Mouse (Mus musculus) bone marrow macrophage, adult 2 months (primary cell): ENCODE results near the gene Trappc10. TPM values are rescaled to one million over a fixed set of nuclear protein-coding genes. Genes with fewer than 3 reads are reported as not detected.

Experiments used
- H3K27ac ChIP-seq: 2 replicates; pipeline ENCODE4 v1.5.1; 2012; ENCODE audit warnings: low read depth, low read length; ENCODE audit not compliant: insufficient read depth
- H3K4me1 ChIP-seq: 2 replicates; pipeline ENCODE4 v1.6.1; 2012; ENCODE audit warnings: low read length; ENCODE audit not compliant: control insufficient read depth, insufficient read depth
- H3K4me3 ChIP-seq: 2 replicates; pipeline ENCODE4 v1.5.1; 2012; ENCODE audit warnings: mild to moderate bottlenecking, low read length, moderate library complexity; ENCODE audit not compliant: insufficient read depth
- CTCF ChIP-seq: IDR thresholded peaks from 2 replicates; pipeline ENCODE4 v1.5.1; 2012; ENCODE audit warnings: low read depth, mild to moderate bottlenecking, low read length, moderate library complexity
- POLR2A ChIP-seq: IDR thresholded peaks from 2 replicates; pipeline ENCODE4 v1.6.1; 2012; ENCODE audit warnings: mild to moderate bottlenecking, low read depth, low read length, borderline replicate concordance
- polyA plus RNA-seq: library from polyadenylated mRNA; stranded (reverse); fragments of >200 nt; gene quantifications from 2 replicates; pipeline ENCODE4 v1.2.4, GENCODE M21; 2012; ENCODE audit not compliant: missing spikeins, insufficient read depth, insufficient read length

Gene Trappc10
- polyA plus RNA-seq, 1 experiment: 29.6 TPM

GRCm38 (mm10) chr10:78259702-78260101 is 15.3 kb upstream of the Trappc10 start:
- TF ChIP-seq CTCF: no peak
- TF ChIP-seq POLR2A: no peak
- peaks cover 21% of the 10 kb centered on the region for H3K4me1 ChIP-seq
- H3K4me3 ChIP-seq: no peak overlapping the region
- no peak overlapping the region for H3K27ac ChIP-seq

- H3K27ac ChIP-seq: no peak overlapping the region
- H3K4me3 ChIP-seq: no peak overlapping the region
- TF ChIP-seq CTCF (no peak), POLR2A (no peak)
- peaks cover 18% of the 10 kb centered on the region for H3K4me1 ChIP-seq
Measured at GRCm38 (mm10) chr10:78259230-78259629, 14.8 kb upstream of the Trappc10 start.

- TF ChIP-seq POLR2A (no peak), CTCF (no peak)
- Histone ChIP-seq H3K4me3 (no peak overlapping the region), H3K4me1 (peaks cover 15% of the 10 kb centered on the region), H3K27ac (no peak overlapping the region)
Measured at GRCm38 (mm10) chr10:78258142-78258675, 13.8 kb upstream of the Trappc10 start.

GRCm38 (mm10) chr10:78255646-78256059 is 11.2 kb upstream of the Trappc10 start:
- peaks cover 15% of the 10 kb centered on the region for H3K4me1 ChIP-seq
- peak overlapping the region; percentile 3; the same call in 1 of the 2 replicates for H3K4me3 ChIP-seq
- TF ChIP-seq POLR2A (no peak), CTCF (no peak)
- H3K27ac ChIP-seq: peak overlapping the region; percentile 59

GRCm38 (mm10) chr10:78247206-78247605 is 2.8 kb upstream of the Trappc10 start:
- no peak overlapping the region for H3K4me3 ChIP-seq
- peaks cover 10% of the 10 kb centered on the region for H3K4me1 ChIP-seq
- H3K27ac ChIP-seq: no peak overlapping the region
- TF ChIP-seq POLR2A (no peak), CTCF (no peak)

GRCm38 (mm10) chr10:78246725-78247124 is 2.3 kb upstream of the Trappc10 start:
- Histone ChIP-seq H3K4me1 (peaks cover 10% of the 10 kb centered on the region), H3K4me3 (no peak overlapping the region), H3K27ac (no peak overlapping the region)
- TF ChIP-seq POLR2A: no peak
- no peak for TF ChIP-seq CTCF

GRCm38 (mm10) chr10:78245225-78245547 is 745 bp upstream of the Trappc10 start:
- 0 out of 2 replicates have a peak overlapping the region, but pooled peaks have one; percentile 4 for H3K27ac ChIP-seq
- TF ChIP-seq CTCF (no peak), POLR2A (no peak)
- H3K4me1 ChIP-seq: peaks cover 10% of the 10 kb centered on the region
- H3K4me3 ChIP-seq: peak overlapping the region; percentile 88

GRCm38 (mm10) chr10:78244058-78244437 is 393 bp downstream of the Trappc10 start:
- peak overlapping the region; percentile 35 for H3K27ac ChIP-seq
- TF ChIP-seq CTCF: no peak
- peak overlapping the region; percentile 88 for H3K4me3 ChIP-seq
- H3K4me1 ChIP-seq: peaks cover 10% of the 10 kb centered on the region

GRCm38 (mm10) chr10:78238926-78239325 is 5.5 kb downstream of the Trappc10 start:
- Histone ChIP-seq H3K4me3 (no peak overlapping the region), H3K27ac (no peak overlapping the region), H3K4me1 (peaks cover 24% of the 10 kb centered on the region)
- no peak for TF ChIP-seq CTCF
- TF ChIP-seq POLR2A: no peak

GRCm38 (mm10) chr10:78238297-78238696 is 6.1 kb downstream of the Trappc10 start:
- Histone ChIP-seq H3K27ac (no peak overlapping the region), H3K4me3 (no peak overlapping the region), H3K4me1 (peaks cover 29% of the 10 kb centered on the region)
- TF ChIP-seq CTCF: no peak
- no peak for TF ChIP-seq POLR2A

- Histone ChIP-seq H3K4me1 (peaks cover 29% of the 10 kb centered on the region), H3K4me3 (no peak overlapping the region), H3K27ac (no peak overlapping the region)
- TF ChIP-seq POLR2A (no peak), CTCF (no peak)
Measured at GRCm38 (mm10) chr10:78237809-78238208, 6.6 kb downstream of the Trappc10 start.
